ENCODE assay signal across 8 mouse cellular contexts in the genomic region with DNA sequence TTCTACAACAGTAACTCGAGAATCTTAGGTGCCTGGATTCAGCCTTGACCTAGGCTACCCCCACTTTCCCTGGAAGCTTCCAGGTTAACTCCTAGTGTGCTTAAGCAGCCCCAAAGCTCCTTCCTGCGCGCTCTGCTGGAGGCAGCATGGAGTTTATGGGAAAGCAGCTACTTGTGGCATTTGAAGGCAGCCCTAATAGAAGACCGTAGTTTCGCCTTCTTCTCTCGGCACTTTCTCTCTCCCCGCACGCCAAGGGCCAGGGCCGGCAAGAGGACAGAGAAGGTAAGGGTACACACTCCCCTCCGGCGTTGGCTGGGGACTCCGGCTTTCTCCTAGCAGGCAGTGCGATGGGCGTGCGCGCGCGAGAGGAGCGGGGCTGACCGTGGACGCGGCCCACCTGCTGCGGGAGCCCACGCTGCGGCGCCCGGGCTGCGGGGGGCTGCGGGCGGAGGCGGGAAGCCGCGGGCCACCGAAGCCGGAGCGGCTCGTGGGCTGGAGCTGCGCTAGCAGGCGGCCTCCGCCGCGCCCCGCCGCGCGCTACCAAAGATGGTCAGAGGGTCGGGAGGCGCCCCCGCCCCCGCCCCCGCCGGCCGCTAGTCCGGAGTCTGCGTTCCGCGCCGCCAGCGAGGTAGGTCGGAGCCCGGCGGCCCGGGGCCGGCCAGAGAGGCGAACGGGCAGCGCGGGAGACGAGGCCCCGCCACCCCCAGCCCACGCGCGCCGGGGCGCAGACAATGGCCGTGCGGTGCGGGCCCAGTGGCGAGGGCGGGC. TPM values are rescaled to one million over a fixed set of nuclear protein-coding genes. Genes with fewer than 3 reads are reported as not detected.
A peak's percentile ranks its signal among the peaks of the same experiment; 100 is the strongest.
DNase-seq lines count a peak whose midpoint lies in the region; ATAC-seq lines count a peak whose summit lies in the region.

No protein-coding gene starts in this region.

- peak overlapping the region; percentile 83 for H3K4me3 ChIP-seq in forebrain, embryonic 13.5 days
- H3K4me3 ChIP-seq in macrophage (ENCODE audit: inconsistent target): peak overlapping the region; percentile 31

- peak overlapping the region; percentile 92 for H3K27ac ChIP-seq in forebrain, embryonic 13.5 days
- no peak overlapping the region for H3K27ac ChIP-seq in macrophage

- peak overlapping the region; percentile 77 for H3K4me2 ChIP-seq in forebrain, embryonic 13.5 days

- intact Hi-C loops in heart, postnatal 36 days (cut with DNase I): loop anchor here (1.0 to 2.0 kb wide), 2 partner anchors 19 to 38 kb away; a partner anchor contains a TSS

- peak; percentile 85 for ATAC-seq in forebrain, embryonic 13.5 days
- ATAC-seq in activated CD4-positive, CD25-positive, alpha-beta regulatory T cell, adult 4 months: no peak

- peaks cover 15% of the 10 kb centered on the region; the same call in 1 of the 2 replicates for H3K36me3 ChIP-seq in forebrain, embryonic 13.5 days (ENCODE audit: poor library complexity, severe bottlenecking)
- H3K36me3 ChIP-seq in macrophage (ENCODE audit: inconsistent target): no peaks in the 10 kb centered on the region

- peaks cover 35% of the 10 kb centered on the region for H3K4me1 ChIP-seq in forebrain, embryonic 13.5 days

- WGBS in forebrain, embryonic 13.5 days: 1% methylated on average over 41 of the region's 80 CpGs
- whole genome bisulfite sequencing in macrophage (ENCODE audit: missing documents): under 1% methylated on average over 66 of the region's 80 CpGs

- DNase-seq in Muller cell, postnatal 12 days (ENCODE audit: inconsistent ontology term): peak; percentile 66
- DNase-seq in cerebellum, adult 11 months: peak; percentile 48
- peak; percentile 42 to 56 for DNase-seq in heart, postnatal 36 days
- DNase-seq in layer of hippocampus, postnatal 36 days: peak; percentile 28 to 44
- DNase-seq in right cerebral cortex, adult 2 months (ENCODE audit: low spot score in 2 of 2): peak; percentile 50 to 54

- H3K9me3 ChIP-seq in forebrain, embryonic 13.5 days (replicated peaks): no peaks in the 10 kb centered on the region

- peak overlapping the region; percentile 94 for H3K9ac ChIP-seq in forebrain, embryonic 13.5 days

- H3K79me2 ChIP-seq in macrophage (ENCODE audit: inconsistent target): no peaks in the 10 kb centered on the region

- H3K27me3 ChIP-seq in forebrain, embryonic 13.5 days: no peaks in the 10 kb centered on the region

RNA-seq across cellular contexts. Expression of a gene that starts 0.8 kb away (rescaled TPM):
- polyA plus RNA-seq in forebrain, embryonic 13.5 days (2015; fragmentation: Nextera tagmentation; extraction: Ambion mirVana): 45.2 and 49.5 TPM in 2 replicates
- total RNA-seq in heart, postnatal 36 days (2021): 10 to 100 TPM; 36.4 to 38.9 TPM
- total RNA-seq in layer of hippocampus, postnatal 36 days (2021): 10 to 100 TPM; 39.3 to 39.9 TPM
- total RNA-seq in macrophage (2018; cell fraction: chromatin; rRNA removed): 1 to 10 TPM in 6 of 26 experiments, under 1 TPM in 15, not detected in 5; 0.17 to 4.3 (median 0.51) TPM
- total RNA-seq in macrophage (2018; cell fraction: cytosol; rRNA removed): 1 to 10 TPM in 2 of 26 experiments, under 1 TPM in 23, not detected in 1; 0.06 to 1.2 (median 0.29) TPM
- 1 to 10 TPM in 4 of 26 experiments, under 1 TPM in 20, not detected in 2; 0.06 to 3.4 (median 0.40) TPM for total RNA-seq in macrophage (2018; cell fraction: nucleus; rRNA removed)
- polyA plus RNA-seq in macrophage (2018): 0.16 to 2.4 TPM (median 0.76 TPM) in 3 replicates
- polyA plus RNA-seq in activated CD4-positive, CD25-positive, alpha-beta regulatory T cell, adult 4 months (2017; shearing (Covaris generic)): under 1 TPM in 1 of 2 experiments, not detected in 1; 0.34 TPM

RNA-seq across cellular contexts. Expression of a gene that starts 33.1 kb away (rescaled TPM):
- 37.4 and 37.5 TPM in 2 replicates for polyA plus RNA-seq in forebrain, embryonic 13.5 days (2015; fragmentation: Nextera tagmentation; extraction: Ambion mirVana)
- total RNA-seq in heart, postnatal 36 days (2021): 10 to 100 TPM; 22.7 to 24.1 TPM
- 10 to 100 TPM; 23.4 to 24.5 TPM for total RNA-seq in layer of hippocampus, postnatal 36 days (2021)
- total RNA-seq in macrophage (2018; cell fraction: chromatin; rRNA removed): 10 to 100 TPM in 19 of 26 experiments, 1 to 10 TPM in 7; 1.6 to 43.6 (median 19.0) TPM
- total RNA-seq in macrophage (2018; cell fraction: cytosol; rRNA removed): 10 to 100 TPM in 24 of 26 experiments, 1 to 10 TPM in 2; 8.2 to 27.9 (median 20.9) TPM
- 10 to 100 TPM in 18 of 26 experiments, 1 to 10 TPM in 8; 3.7 to 33.9 (median 15.0) TPM for total RNA-seq in macrophage (2018; cell fraction: nucleus; rRNA removed)
- 16.3 to 24.3 TPM (median 21.6 TPM) in 3 replicates for polyA plus RNA-seq in macrophage (2018)
- 10 to 100 TPM; 44.8 to 47.8 TPM for polyA plus RNA-seq in activated CD4-positive, CD25-positive, alpha-beta regulatory T cell, adult 4 months (2017; shearing (Covaris generic))

RNA-seq across cellular contexts. Expression of a gene that starts 33.2 kb away (rescaled TPM):
- polyA plus RNA-seq in forebrain, embryonic 13.5 days (2015; fragmentation: Nextera tagmentation; extraction: Ambion mirVana): 3.9 and 4.6 TPM in 2 replicates
- under 1 TPM; 0.36 to 0.65 TPM for total RNA-seq in heart, postnatal 36 days (2021)
- 1 to 10 TPM; 2.6 to 3.4 TPM for total RNA-seq in layer of hippocampus, postnatal 36 days (2021)
- total RNA-seq in macrophage (2018; cell fraction: chromatin; rRNA removed): 10 to 100 TPM in 3 of 26 experiments, 1 to 10 TPM in 22, under 1 TPM in 1; 0.67 to 11.3 (median 6.7) TPM
- 1 to 10 TPM in 20 of 26 experiments, under 1 TPM in 6; 0.66 to 6.2 (median 2.9) TPM for total RNA-seq in macrophage (2018; cell fraction: cytosol; rRNA removed)
- 1 to 10 TPM; 1.0 to 8.7 (median 4.7) TPM for total RNA-seq in macrophage (2018; cell fraction: nucleus; rRNA removed)
- polyA plus RNA-seq in macrophage (2018): 0.80 to 2.7 TPM (median 1.7 TPM) in 3 replicates
- 1 to 10 TPM; 3.8 to 4.7 TPM for polyA plus RNA-seq in activated CD4-positive, CD25-positive, alpha-beta regulatory T cell, adult 4 months (2017; shearing (Covaris generic))

RNA-seq across cellular contexts. Expression of a gene that starts 38.8 kb away (rescaled TPM):
- 400 and 426 TPM in 2 replicates for polyA plus RNA-seq in forebrain, embryonic 13.5 days (2015; fragmentation: Nextera tagmentation; extraction: Ambion mirVana)
- 10 to 100 TPM; 61.7 to 68.2 TPM for total RNA-seq in heart, postnatal 36 days (2021)
- 100 to 1,000 TPM; 137 to 144 TPM for total RNA-seq in layer of hippocampus, postnatal 36 days (2021)
- total RNA-seq in macrophage (2018; cell fraction: chromatin; rRNA removed): 100 to 1,000 TPM in 10 of 26 experiments, 10 to 100 TPM in 16; 63.2 to 140 (median 94.4) TPM
- total RNA-seq in macrophage (2018; cell fraction: cytosol; rRNA removed): 100 to 1,000 TPM in 15 of 26 experiments, 10 to 100 TPM in 11; 87.0 to 136 (median 101) TPM
- total RNA-seq in macrophage (2018; cell fraction: nucleus; rRNA removed): 100 to 1,000 TPM in 12 of 26 experiments, 10 to 100 TPM in 14; 73.7 to 179 (median 95.3) TPM
- polyA plus RNA-seq in macrophage (2018): 106 to 279 TPM (median 166 TPM) in 3 replicates
- 100 to 1,000 TPM; 313 to 322 TPM for polyA plus RNA-seq in activated CD4-positive, CD25-positive, alpha-beta regulatory T cell, adult 4 months (2017; shearing (Covaris generic))

Comparison
In these comparisons a context has a peak if more than half of its experiments do, and no peak if none do; other contexts are left out.
1. RNA of a gene that starts 0.8 kb away (polyA plus RNA-seq): 45.2 to 49.5 TPM in forebrain, embryonic 13.5 days; 0.16 to 2.4 TPM in macrophage and 0.34 TPM in activated CD4-positive, CD25-positive, alpha-beta regulatory T cell, adult 4 months; every median in the first group is over 10 times any median in the second.
2. Peak in every context shown above with its lines, with median percentiles within 50 percentile points of each other: DNase-seq.